Mouse (Mus musculus) CH12.LX (cell line): ENCODE data around the gene Mlxipl.

Experiments used
- BHLHE40 ChIP-seq: IDR thresholded peaks from 2 replicates; pipeline ENCODE4 v1.6.1; 2011; ENCODE audit warnings: mild to moderate bottlenecking, low read depth, low read length, improper control_type of control experiment
- CTCF ChIP-seq, 2 experiments: IDR thresholded peaks in 1 of 2; conservative IDR thresholded peaks in 1 of 2; 2 replicates each; pipeline ENCODE4 v1.5.1; 2011 to 2012; ENCODE audit warnings: low read depth in 2 of 2, low read length in 2 of 2, improper control_type of control experiment in 1 of 2, inconsistent platforms in 1 of 2, mild to moderate bottlenecking in 1 of 2, moderate library complexity in 1 of 2
- MXI1 ChIP-seq: IDR thresholded peaks from 2 replicates; pipeline ENCODE4 v1.6.1; 2011; ENCODE audit warnings: mild to moderate bottlenecking, low read depth, low read length, improper control_type of control experiment
- POLR2AphosphoS2 ChIP-seq: IDR thresholded peaks from 2 replicates; pipeline ENCODE4 v1.6.1; 2011; ENCODE audit warnings: low read depth, low read length, improper control_type of control experiment
- SMC3 ChIP-seq: IDR thresholded peaks from 2 replicates; pipeline ENCODE4 v1.6.1; 2011; ENCODE audit warnings: low read depth, low read length, improper control_type of control experiment

DNA sequence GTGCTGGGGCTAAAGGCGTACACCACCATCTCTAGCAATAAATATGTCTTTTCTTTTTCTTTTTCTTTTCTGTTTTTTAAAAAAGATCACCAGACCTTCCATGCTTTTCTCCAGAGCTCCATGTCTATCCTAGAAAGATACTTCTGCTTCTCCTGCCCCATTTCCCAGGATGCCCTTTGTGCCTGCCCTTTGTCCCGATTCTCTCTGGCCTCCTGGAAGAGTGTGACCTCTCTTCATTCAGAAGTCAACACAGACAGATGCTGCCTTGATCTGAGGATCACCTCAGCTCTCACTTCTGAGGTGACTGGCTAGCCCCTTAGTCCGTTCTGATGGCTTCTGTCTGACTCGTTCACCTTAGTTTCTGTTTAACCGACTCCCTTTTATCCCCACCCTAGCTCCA is 9.2 kb upstream of the Mlxipl start:
- TF ChIP-seq SMC3 (no peak), CTCF (conservative IDR thresholded peaks at IDR 0.05 in 1 of 2, IDR thresholded peaks at IDR 0.05 in 1 of 2; ENCODE audit: low read depth in 2 of 2, low read length in 2 of 2) (no peak), MXI1 (no peak), POLR2AphosphoS2 (no peak), BHLHE40 (no peak)
